Mouse (Mus musculus): Measurements from ENCODE around the gene Gpc1.

Gene Gpc1

GRCm38 (mm10) chr1:92833987-92834706 lies 2.7 kb downstream of the Gpc1 start:
- DNase-seq (ENCODE audit: low read depth, low spot score): peak; percentile 60

DNA sequence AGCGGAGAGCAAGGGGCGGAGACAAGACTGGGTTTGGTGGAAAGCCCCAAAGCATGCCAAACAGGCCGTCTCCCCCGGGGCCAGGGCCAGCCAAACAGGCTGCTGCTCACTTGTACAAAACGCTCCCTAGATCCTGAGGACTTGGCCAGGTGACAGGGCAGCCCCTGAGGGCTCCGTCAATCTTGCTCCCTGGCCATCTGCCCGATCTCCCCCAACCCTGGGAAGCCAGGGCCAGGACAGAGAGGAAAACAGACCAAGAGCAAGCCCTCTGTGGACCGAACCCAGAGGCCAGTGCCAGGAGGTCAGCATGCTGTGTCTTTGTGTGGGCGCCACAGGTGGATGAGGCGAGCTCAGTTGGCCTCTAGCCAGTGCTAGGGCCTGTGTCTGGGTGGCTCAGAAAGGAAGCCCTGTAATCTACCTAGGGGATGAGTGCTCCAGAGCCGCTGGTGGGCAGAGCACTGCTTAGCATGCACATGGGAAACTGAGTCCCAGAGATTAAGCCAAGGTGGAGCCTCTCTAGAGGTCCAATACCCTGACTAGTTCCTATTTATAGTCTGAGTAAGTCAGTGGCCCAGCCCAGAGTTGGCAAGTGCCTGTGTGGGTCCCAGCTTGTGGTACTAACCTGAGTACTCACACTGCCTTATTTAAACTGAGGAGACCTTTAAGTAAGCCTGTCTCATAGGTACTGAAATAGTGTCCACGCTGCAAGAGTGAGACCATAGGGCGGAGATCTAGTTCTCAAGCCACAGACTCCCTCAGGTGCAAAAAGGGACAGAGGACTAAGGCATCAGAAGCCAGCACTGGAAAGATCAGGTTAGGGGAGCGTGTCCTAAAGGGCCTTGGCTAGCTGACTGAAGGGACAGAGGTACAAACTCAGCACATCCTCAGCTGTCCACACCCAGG lies 6.7 kb downstream of the Gpc1 start:
- no peak for DNase-seq (ENCODE audit: low read depth, low spot score)

DNA sequence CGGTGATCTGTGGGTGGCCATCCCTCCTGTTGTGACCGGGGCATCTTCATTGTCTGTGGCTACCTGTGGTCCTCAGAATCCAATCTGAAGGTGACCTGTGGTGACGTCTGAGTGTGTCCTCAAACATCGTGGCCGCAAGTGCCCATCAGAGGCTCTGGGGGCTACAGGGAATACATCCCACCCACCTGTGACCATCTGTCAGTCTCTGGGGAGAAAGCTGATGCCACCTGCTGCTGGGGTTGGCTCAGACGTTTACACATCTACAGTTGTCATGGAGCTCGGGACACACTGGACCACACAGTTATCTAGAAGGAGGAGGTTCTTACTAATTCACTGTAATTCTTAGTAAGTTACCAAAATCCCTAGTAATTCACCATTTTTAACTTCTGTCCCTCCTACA lies 7.8 kb downstream of the Gpc1 start:
- no peak for DNase-seq (ENCODE audit: low read depth, low spot score)

GRCm38 (mm10) chr1:92840231-92840890 lies 8.9 kb downstream of the Gpc1 start:
- DNase-seq (ENCODE audit: low read depth, low spot score): no peak

GRCm38 (mm10) chr1:92841427-92841826 lies 10.0 kb downstream of the Gpc1 start:
- no peak for DNase-seq (ENCODE audit: low read depth, low spot score)

DNA sequence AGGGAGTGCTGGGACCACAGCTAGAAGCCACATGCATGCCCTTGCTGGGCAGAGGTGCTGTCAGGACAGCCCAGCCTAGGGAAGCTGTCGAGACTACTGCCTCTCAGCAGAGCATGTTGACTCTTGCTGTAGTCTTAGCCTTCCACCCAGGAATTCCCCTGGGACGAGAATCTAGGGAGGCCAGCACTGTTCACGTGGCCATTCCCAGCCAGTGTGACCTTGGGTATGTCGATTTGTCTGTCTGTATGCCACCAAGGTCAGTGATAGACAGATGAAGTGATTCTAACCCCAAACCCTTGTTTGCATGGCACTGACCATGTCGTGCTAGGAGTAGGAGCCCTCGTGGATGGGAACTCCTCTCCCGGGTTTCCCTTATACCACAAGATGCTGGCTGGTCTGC lies 14.4 kb downstream of the Gpc1 start:
- no peak for DNase-seq (ENCODE audit: low read depth, low spot score)

DNA sequence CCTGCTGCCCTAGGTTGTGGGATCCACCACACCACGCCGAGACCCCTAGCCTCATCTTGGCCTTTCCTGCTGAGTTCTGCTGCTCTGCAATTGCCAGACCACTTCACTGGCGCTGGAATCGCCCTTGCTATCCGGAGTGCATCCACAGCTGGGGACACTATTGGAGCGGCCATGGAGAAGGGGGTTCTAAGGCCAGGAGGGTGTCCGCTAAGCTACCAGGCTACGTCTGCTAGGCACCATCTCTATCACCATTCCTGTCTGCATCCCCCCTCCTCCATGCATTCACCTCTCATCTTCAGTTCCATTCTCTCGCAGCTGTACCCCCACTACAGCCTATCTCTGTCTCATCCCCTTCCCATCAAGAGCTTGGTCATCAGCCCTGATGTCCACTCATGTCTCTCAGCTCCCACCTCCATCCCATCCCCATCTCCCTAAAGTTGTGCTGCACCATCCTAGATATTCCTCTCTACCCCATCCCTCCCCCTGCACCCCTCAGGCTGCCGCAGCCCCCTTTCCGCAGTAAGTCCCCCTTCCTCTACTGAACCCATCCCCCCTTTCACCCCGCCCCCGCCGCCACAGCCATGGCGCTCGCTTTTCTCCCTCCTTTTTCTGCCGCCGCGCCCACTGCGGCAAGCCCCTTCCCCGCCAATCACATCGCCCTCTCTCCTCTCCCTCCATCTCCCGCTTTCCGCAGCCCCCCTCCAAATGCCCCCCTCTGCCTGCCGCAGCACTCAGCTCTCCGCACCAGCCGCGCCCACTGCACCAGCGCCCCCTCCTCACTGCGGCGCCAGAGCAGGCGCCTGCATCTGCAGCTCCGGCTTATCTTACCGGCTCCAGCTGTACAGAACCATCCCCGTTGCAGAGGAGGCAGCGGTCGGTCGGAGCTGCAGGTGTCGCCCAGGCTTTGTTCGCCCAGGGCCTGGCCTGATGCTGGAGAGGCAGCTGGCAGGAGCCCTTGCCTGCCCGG lies 16.7 kb downstream of the Gpc1 start:
- no peak for DNase-seq (ENCODE audit: low read depth, low spot score)

- no peak for DNase-seq (ENCODE audit: low read depth, low spot score)
These were observed 18.0 kb downstream of the Gpc1 start for GRCm38 (mm10) chr1:92849491-92849890.

- DNase-seq (ENCODE audit: low read depth, low spot score): no peak
These were observed 18.6 kb downstream of the Gpc1 start for GRCm38 (mm10) chr1:92849938-92850574.

- no peak for DNase-seq (ENCODE audit: low read depth, low spot score)
These were observed 21.0 kb downstream of the Gpc1 start for GRCm38 (mm10) chr1:92852450-92852849.

DNA sequence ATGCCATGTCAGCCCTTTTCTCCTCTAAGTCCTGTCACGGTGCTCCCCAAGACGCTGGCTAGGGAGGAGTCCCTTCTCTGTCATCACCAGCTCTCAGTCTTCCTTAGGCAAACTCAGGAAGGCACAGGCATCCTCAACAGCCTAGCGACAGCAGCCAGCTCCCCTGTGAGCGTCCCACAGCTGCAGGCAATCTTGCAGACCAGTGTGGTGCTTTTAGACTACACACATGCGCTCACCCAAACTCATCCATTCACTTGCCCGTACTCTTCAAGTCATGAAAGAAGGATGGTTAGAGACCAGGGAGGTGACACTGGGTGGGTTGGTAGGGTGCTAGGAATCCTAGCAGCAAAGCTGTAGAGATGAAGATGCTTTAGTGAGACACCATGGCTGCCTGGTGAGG lies 30.1 kb downstream of the Gpc1 start:
- DNase-seq (ENCODE audit: low read depth, low spot score): no peak

DNA sequence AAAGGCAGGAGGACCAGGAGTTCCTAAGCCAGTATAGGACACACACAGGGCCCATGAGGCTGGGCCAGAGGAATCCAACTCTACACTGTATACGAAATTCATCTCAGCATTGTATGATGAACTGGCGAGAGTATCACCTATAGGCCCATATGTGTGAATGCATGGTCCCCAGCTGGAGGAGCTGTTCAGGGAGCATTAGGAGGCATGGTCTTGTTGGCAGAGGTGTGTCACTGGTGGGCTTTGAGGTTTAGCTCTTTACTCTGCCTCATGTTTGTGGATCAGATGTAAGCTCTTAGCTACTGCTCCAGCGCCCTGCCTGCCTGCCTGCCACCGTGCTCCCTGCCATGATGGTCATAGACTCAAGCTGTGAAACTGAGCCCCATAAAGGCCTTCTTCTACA lies 31.8 kb downstream of the Gpc1 start:
- DNase-seq (ENCODE audit: low read depth, low spot score): no peak

DNA sequence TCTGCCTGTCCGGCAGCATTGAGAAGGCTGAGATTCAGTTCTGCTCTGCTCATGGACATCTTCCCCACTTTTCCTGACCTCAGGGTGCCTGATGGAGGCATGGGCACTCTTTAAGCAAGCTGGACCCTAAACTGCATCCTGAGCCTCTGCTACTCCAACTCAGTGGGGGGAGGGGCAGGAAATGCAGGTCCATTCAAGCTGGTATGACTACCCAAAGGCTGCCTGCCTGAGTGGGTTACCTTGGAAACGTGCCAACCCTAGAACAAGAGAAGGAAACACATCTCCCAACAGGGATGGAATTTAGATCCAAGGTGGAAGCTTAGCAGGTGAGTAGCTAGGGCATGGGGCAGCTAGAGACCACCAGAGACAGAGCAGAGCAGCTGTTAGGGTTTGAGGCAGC lies 34.7 kb downstream of the Gpc1 start:
- DNase-seq (ENCODE audit: low read depth, low spot score): no peak

DNA sequence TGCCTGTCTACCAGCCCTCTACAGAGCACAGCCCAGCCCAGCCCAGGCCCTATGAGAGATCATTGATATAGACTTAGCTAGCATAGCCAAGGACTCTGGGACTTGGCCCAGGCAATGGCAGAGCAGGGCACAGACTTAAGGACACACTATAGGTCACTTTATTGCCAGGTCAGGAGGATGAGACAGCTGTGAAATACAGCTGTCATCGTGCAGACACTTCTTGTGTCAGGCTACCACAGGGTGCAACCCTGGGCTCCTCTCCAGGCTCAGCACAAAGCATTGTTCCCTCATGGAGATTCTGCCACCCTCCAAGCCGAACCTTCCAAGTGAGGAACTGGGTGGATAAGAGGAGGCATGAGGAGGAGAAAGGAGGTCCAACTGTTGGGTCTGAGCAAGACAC lies 38.5 kb downstream of the Gpc1 start:
- no peak for DNase-seq (ENCODE audit: low read depth, low spot score)

DNA sequence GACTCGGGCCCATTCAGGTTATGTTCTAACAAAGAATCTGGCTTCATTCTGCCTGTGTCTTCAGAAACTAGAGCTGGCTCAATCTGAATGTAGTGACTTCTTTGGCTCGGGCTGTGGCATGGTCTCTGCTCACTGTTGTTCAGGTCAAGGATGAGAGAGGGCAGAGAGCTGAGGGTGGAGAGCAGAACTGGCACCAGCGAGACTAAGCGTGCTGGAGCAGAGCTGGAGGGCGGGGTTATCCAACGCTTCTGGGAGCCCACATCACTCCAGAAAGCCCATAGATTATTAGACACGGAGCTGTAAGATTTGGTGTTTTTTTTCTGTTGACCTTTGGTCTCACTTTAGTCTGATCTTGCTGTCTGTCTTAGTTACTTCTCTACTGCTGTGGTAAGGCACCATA lies 41.2 kb downstream of the Gpc1 start:
- no peak for DNase-seq (ENCODE audit: low read depth, low spot score)

- DNase-seq (ENCODE audit: low read depth, low spot score): no peak
These were observed 42.6 kb downstream of the Gpc1 start for GRCm38 (mm10) chr1:92874011-92874410.

- no peak for DNase-seq (ENCODE audit: low read depth, low spot score)
These were observed 44.1 kb downstream of the Gpc1 start for GRCm38 (mm10) chr1:92875360-92876111.

DNA sequence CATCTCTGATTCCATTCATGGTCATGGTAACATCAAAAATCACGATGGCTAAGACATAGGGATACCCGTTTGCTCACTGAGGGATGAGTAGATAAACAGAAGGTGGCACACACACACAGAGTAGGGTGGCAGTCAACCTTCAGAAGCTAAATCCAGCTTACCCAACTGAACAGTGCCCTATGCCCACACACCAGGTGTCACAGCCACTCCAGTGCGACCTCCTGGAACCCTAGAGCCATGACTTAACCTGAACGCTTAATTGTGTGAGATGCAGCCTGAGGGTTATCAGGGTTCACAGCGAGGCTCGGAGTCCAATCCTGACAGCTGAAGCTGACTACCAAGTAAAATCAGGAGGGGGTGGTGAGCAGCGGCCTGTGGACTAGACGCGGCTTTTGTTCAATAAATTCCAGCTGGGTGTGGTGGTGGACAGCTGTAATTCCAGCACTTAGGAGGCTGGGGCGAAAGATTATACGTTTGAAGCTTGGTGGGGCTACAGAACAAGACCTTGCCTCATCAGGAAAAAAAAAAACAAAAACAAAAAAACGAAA lies 46.1 kb downstream of the Gpc1 start:
- DNase-seq (ENCODE audit: low read depth, low spot score): no peak

GRCm38 (mm10) chr1:92878066-92878741 lies 46.8 kb downstream of the Gpc1 start:
- DNase-seq (ENCODE audit: low read depth, low spot score): no peak
